22 mouse cellular contexts compared by ENCODE assay signal in genomic region chr7:64515891-64516290, GRCm38 (mm10). TPM values are rescaled to one million over a fixed set of nuclear protein-coding genes. Genes with fewer than 3 reads are reported as not detected.
DNase-seq lines count a peak whose midpoint lies in the region; ATAC-seq lines count a peak whose summit lies in the region.
"Had no signal": no experiment of that assay in that cellular context is flagged by ENCODE, and none has a peak within 500 bp of the region (broad histone marks: within the 10 kb centered on the region; RNA-seq: fewer than 3 reads in every experiment).

No protein-coding gene starts in this region.

- ATAC-seq in midbrain, embryonic 11.5 days (ENCODE audit: low FRiP score): no peak
- no peak for ATAC-seq in midbrain, embryonic 13.5 days
- ATAC-seq: activated CD4-positive, CD25-positive, alpha-beta regulatory T cell, adult 4 months; CD4-positive, CD25-positive, alpha-beta regulatory T cell, adult 4 months; forebrain, embryonic 13.5 days; forebrain, embryonic 15.5 days; forebrain, postnatal 0 days; Patski had no signal

- peak; percentile 0 for DNase-seq in cerebellum, adult 11 months
- DNase-seq in cerebellum, postnatal 4 days (ENCODE audit: low spot score in 2 of 2): no peak
- DNase-seq in cerebellum, adult 9-10 months: peak; percentile 14
- DNase-seq in cerebellum, postnatal 14 days: no peak
- DNase-seq in heart, adult 11 months: peak; percentile 56
- DNase-seq in heart, adult 8-10 months (ENCODE audit: low spot score): no peak
- DNase-seq in midbrain, embryonic 11.5 days (ENCODE audit: low spot score, missing footprints): peak; percentile 53
- DNase-seq: adrenal gland, adult 8-10 months; adrenal gland, postnatal 14 days; adrenal gland, postnatal 36 days; B cell, adult 2 months; forebrain, postnatal 0 days had no signal

- no peaks in the 10 kb centered on the region for H3K9me3 ChIP-seq in midbrain, embryonic 11.5 days (ENCODE audit: control insufficient read depth, low read length)
- H3K9me3 ChIP-seq in midbrain, embryonic 13.5 days: no peaks in the 10 kb centered on the region
- H3K9me3 ChIP-seq: embryonic facial prominence, embryonic 10.5 days; embryonic facial prominence, embryonic 12.5 days; forebrain, embryonic 13.5 days; forebrain, embryonic 15.5 days had no signal

- H3K4me3 ChIP-seq in midbrain, embryonic 11.5 days (ENCODE audit: low read depth, low read length): no peak overlapping the region
- no peak overlapping the region for H3K4me3 ChIP-seq in midbrain, embryonic 13.5 days (replicated peaks)
- H3K4me3 ChIP-seq: embryonic facial prominence, embryonic 10.5 days; embryonic facial prominence, embryonic 12.5 days; forebrain, embryonic 13.5 days; forebrain, embryonic 15.5 days had no signal

- H3K27ac ChIP-seq in midbrain, embryonic 11.5 days (ENCODE audit: low read depth, low read length): no peak overlapping the region
- no peak overlapping the region for H3K27ac ChIP-seq in midbrain, embryonic 13.5 days
- H3K27ac ChIP-seq: embryonic facial prominence, embryonic 10.5 days; embryonic facial prominence, embryonic 12.5 days; forebrain, embryonic 13.5 days; forebrain, embryonic 15.5 days had no signal

- no peaks in the 10 kb centered on the region for H3K27me3 ChIP-seq in midbrain, embryonic 11.5 days (ENCODE audit: control insufficient read depth, insufficient read depth, low read length)
- no peaks in the 10 kb centered on the region for H3K27me3 ChIP-seq in midbrain, embryonic 13.5 days
- H3K27me3 ChIP-seq: CH12.LX; embryonic facial prominence, embryonic 12.5 days; forebrain, embryonic 13.5 days; forebrain, embryonic 15.5 days had no signal

- WGBS in midbrain, embryonic 11.5 days: 90% methylated on average over 4 of the region's 4 CpGs
- WGBS in midbrain, embryonic 13.5 days: 94% methylated on average over 4 of the region's 4 CpGs

- no peaks in the 10 kb centered on the region for H3K36me3 ChIP-seq in midbrain, embryonic 11.5 days (ENCODE audit: control insufficient read depth, insufficient read depth, low read length)
- 0 out of 2 replicates have a peak, but pooled peaks cover 4% of the 10 kb centered on the region for H3K36me3 ChIP-seq in midbrain, embryonic 13.5 days
- H3K36me3 ChIP-seq: embryonic facial prominence, embryonic 10.5 days; embryonic facial prominence, embryonic 12.5 days; G1E had no signal

- H3K9ac ChIP-seq in midbrain, embryonic 11.5 days (ENCODE audit: low read length): no peak overlapping the region
- no peak overlapping the region for H3K9ac ChIP-seq in midbrain, embryonic 13.5 days (replicated peaks)
- H3K9ac ChIP-seq: embryonic facial prominence, embryonic 12.5 days; forebrain, embryonic 13.5 days; forebrain, embryonic 15.5 days; forebrain, postnatal 0 days had no signal

- H3K4me2 ChIP-seq in midbrain, embryonic 11.5 days: no peak overlapping the region
- H3K4me2 ChIP-seq in midbrain, embryonic 13.5 days (replicated peaks): no peak overlapping the region
- H3K4me2 ChIP-seq: embryonic facial prominence, embryonic 12.5 days; forebrain, embryonic 13.5 days; forebrain, embryonic 15.5 days had no signal

- H3K4me1 ChIP-seq in midbrain, embryonic 11.5 days (ENCODE audit: control insufficient read depth, insufficient read depth, low read length): no peaks in the 10 kb centered on the region
- peaks cover 20% of the 10 kb centered on the region for H3K4me1 ChIP-seq in midbrain, embryonic 13.5 days (replicated peaks)
- H3K4me1 ChIP-seq: embryonic facial prominence, embryonic 10.5 days; embryonic facial prominence, embryonic 12.5 days had no signal

RNA-seq across cellular contexts. Expression of gene Apba2, which starts 14.4 kb away (rescaled TPM):
- 1 to 10 TPM; 1.1 to 1.9 (median 1.4) TPM for total RNA-seq in heart, adult 8-10 months (2022)
- polyA plus RNA-seq in midbrain, embryonic 11.5 days (2014; fragmentation: Nextera tagmentation; extraction: Ambion mirVana): 68.3 and 82.4 TPM in 2 replicates
- 157 and 161 TPM in 2 replicates for polyA plus RNA-seq in midbrain, embryonic 13.5 days (2015; fragmentation: Nextera tagmentation; extraction: Ambion mirVana)
- total RNA-seq: CH12.LX had no signal
- polyA plus RNA-seq: activated CD4-positive, CD25-positive, alpha-beta regulatory T cell, adult 4 months; CD4-positive, CD25-positive, alpha-beta regulatory T cell, adult 4 months; G1E; Patski had no signal

Comparison
In these comparisons a context has a peak if more than half of its experiments do, and no peak if none do; other contexts are left out.
1. DNase-seq: peak in cerebellum, adult 11 months (single experiment), cerebellum, adult 9-10 months (single experiment), heart, adult 11 months (single experiment) and midbrain, embryonic 11.5 days (single experiment); none in cerebellum, postnatal 4 days (0 of 2), cerebellum, postnatal 14 days (0 of 2) and heart, adult 8-10 months (single experiment).